Mouse (Mus musculus) gastrocnemius, postnatal 36 days (tissue): ENCODE results near the gene Hoxc4. TPM values are rescaled to one million over a fixed set of nuclear protein-coding genes. Genes with fewer than 3 reads are reported as not detected.

Experiments
- DNase-seq, 2 experiments: peaks; one replicate each; pipeline ENCODE4 v3.0.0; 2022
- intact Hi-C: fragments of 180-260 bp; cut with DNase I; formaldehyde crosslinking; loops from one replicate; pipeline ENCODE4 v1.15.1; 2025
- total RNA-seq, 2 experiments: library from RNA; stranded (reverse); gene quantifications; 2 replicates each; pipeline ENCODE4 v1.2.3; 2021

Hoxc4 gene
- total RNA-seq, 2 experiments from 2014 or later, result 4.1 to 4.2 TPM

DNA sequence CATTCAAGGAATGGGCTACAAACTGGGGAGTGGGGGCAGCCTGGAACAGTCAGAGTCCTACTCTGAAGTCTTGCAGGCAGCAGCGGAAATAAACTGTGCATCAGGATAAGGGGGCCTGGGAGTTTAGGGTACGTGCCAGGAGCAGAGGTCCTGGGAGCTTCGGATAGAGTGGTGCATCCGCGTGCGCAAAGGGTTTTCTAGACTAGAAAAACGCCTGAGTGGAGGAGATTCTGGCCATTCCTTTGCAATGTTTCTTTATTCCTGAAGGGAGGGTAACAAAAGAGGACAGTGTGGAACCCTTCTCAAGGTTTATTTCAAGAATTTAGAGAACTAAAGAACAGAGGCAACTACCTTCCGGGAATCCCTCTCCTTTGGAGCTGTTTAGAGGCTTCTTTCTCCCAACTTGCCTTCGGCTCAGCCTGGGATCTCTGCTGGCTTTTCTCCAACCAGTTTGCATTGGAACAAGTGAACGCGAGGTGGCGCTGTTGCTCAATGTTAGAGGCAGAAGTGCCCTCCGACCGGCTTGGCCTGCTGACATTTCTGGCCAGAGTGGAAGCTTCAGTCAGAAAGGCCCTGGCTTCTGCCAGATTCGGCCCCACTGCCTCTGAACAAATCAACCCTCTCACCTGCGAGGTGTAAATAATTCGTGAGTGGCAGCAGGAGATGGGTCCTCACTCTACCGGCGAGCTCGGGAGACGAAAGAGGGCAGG lies 31.5 kb upstream of the Hoxc4 start:
- DNase-seq, result peak; percentile 91 to 96
- intact Hi-C loops, result loop anchor here (2.0 kb wide), 2 partner anchors 136 to 186 kb away; no protein-coding TSS in a partner anchor

GRCm38 (mm10) chr15:102988078-102988477 lies 30.7 kb upstream of the Hoxc4 start:
- intact Hi-C loops, result no loop called here
- DNase-seq, result no peak

- DNase-seq, result no peak
- intact Hi-C loops, result no loop called here
Observed at GRCm38 (mm10) chr15:102990461-102991397, 28.0 kb upstream of the Hoxc4 start, which contains the start of gene Hoxc8. Gene Hoxc8, plus strand, starts transcription at chr15:102990607.

GRCm38 (mm10) chr15:102991782-102992181 lies 27.0 kb upstream of the Hoxc4 start:
- no peak for DNase-seq
- intact Hi-C loops, result no loop called here

GRCm38 (mm10) chr15:102992206-102992605 lies 26.5 kb upstream of the Hoxc4 start:
- no peak for DNase-seq
- intact Hi-C loops, result no loop called here

DNA sequence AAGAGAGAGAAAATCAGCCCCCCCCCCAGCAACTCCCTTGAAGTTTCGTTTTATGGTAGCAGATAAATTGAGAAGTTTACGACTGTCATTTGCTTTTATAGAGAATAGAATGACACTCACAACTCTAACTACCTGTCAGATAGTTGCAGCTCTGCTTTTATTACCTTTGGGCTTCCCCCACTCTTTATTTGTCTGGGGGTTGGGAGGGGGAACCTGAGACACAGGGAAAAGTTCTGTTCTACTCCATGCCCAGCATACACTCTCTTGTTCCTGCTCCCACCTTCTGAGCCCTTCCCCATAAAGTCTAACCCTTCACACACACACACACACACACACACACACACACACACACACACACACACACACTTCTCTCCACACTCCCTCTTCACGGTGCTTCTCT lies 25.9 kb upstream of the Hoxc4 start:
- intact Hi-C loops, result no loop called here
- no peak for DNase-seq

DNA sequence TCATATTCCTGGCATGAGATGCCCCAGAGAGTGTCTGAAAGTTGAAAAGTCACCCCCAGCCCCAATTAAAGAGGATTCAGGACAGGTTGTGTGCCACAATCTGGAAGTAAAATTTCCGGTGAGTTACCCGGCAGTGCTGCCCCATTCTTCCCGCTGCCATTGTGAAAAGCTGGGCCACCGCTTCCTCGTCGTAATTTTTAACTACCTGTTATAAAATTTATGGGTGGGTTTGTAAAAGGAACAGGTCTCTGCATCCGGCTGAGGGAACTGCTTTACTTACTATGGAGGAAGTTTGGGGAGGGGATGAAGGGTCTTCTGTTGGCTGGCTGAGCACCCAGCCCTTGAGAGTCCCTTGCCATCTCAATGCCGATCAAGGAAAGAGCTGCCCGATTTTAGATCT lies 22.2 kb upstream of the Hoxc4 start:
- DNase-seq, result no peak
- intact Hi-C loops, result no loop called here

DNA sequence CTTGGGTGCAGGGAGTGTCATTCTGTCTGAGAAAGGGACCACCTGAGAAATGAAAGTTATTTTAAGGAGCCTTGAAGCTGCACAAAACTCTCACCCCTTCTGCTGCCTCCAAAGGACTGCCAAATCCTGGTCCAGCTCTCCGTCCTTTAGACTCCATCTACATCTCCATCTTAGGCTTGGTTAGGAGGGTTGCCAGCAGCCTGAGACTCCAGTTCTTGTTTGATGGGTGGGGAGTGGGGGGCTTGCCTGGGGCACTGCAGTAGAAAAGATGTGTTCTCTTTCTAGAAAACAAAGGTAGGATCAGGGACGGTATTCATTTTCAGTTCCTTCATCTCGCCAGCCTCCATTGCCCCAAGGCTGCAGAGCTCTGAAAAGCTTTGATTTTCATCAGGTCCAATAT lies 21.3 kb upstream of the Hoxc4 start:
- no peak for DNase-seq
- intact Hi-C loops, result no loop called here

- DNase-seq, result no peak
- intact Hi-C loops, result no loop called here
Observed at GRCm38 (mm10) chr15:102997939-102998355, 20.8 kb upstream of the Hoxc4 start, which contains the start of gene Hoxc6. Gene Hoxc6, plus strand, starts transcription at chr15:102998257.

DNA sequence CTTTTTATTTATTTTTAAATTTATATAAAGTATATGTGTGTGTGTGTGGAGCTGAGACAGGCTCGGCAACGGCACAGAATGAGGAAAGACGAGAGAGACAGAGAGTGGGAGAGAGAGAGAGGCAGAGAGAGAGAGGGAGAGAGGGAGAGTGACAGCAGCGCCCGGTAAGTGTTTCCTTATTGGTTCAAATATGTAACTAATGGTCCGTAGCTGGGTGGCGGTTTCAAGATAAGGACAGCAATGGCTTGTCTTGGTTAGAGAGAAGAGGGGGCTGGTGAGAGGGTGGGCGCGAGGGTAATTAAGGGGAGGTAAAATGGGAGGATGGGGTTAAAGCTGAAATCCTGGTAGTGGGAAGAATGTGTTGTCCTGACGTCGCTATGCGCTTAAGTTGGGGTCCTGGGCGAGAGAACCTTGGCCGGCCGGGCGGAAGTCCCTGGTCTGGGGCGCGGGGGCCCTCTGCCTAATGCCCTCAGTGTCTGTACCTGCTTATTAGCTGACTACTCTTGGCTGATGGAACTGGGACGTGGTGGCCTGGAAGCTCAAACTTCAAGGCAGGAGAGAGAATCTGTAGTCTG lies 20.0 kb upstream of the Hoxc4 start:
- intact Hi-C loops, result no loop called here
- no peak for DNase-seq

- intact Hi-C loops, result no loop called here
- peak; percentile 84 to 86 for DNase-seq
Observed at GRCm38 (mm10) chr15:102999183-102999831, 19.4 kb upstream of the Hoxc4 start.

DNA sequence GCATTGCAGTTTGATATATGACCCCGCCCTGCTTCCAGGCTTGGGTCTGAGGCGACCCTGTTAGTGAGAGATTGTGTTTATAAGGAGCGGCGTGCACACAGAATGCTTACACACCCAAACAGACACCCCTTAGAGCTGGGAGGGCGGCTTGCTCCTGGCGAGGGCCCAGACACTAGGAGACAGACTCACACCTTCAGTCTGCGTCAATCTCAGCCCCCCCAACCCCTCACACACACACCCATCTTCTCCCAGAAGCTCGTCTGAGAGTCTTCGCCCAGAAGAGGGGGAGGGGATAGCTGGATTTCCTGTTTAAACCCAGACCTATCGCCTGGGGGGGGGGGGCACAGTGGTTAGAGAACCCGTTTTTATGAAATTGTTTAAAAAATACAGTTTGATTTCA lies 18.8 kb upstream of the Hoxc4 start:
- intact Hi-C loops, result no loop called here
- peak in 1 of 2 experiments; percentile 42 for DNase-seq

DNA sequence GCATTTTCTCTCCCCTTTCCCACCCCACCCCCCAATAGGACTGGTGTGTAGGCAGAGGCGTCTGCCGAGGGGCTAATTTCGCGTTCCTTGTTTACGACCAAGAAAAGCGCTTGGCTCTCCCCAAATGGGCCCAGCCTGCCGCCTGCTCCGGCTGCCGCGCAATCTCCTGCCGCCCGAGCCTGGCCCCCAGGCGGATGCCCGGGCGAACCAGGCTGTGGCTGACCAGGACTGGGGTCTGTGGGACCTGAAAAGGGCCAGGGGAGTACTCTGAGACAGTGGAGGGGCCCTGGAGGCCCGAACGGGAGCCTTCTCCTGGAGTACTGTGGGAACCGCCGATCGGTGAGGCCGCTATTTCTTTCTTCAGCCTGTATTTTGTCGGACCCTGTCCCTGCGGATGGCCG lies 18.2 kb upstream of the Hoxc4 start:
- DNase-seq, result peak in 1 of 2 experiments; percentile 59
- intact Hi-C loops, result no loop called here

DNA sequence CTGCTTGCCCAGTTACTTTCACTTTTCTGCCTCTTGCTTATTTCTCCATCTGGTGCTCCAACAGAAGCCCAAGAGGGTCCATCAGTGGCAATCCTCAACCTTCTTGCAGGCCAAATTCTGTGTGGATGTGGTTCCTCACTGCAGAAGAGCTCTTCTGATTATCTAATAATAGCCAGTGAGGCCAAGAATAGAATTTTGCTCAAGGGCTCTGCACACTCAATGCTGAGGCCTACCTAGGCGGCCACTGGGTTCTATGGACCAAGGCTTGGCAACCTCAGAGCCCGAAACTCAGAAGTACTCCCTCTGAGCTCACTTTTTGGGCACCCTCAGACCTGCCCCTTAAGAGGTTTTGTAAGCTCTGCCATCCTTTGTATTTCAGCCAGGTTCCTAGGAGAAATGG lies 17.4 kb upstream of the Hoxc4 start:
- no peak for DNase-seq
- intact Hi-C loops, result no loop called here

GRCm38 (mm10) chr15:103002156-103002555 lies 16.6 kb upstream of the Hoxc4 start:
- peak in 1 of 2 experiments; percentile 44 for DNase-seq
- intact Hi-C loops, result no loop called here

GRCm38 (mm10) chr15:103002821-103003448 lies 15.8 kb upstream of the Hoxc4 start:
- intact Hi-C loops, result no loop called here
- DNase-seq, result no peak

DNA sequence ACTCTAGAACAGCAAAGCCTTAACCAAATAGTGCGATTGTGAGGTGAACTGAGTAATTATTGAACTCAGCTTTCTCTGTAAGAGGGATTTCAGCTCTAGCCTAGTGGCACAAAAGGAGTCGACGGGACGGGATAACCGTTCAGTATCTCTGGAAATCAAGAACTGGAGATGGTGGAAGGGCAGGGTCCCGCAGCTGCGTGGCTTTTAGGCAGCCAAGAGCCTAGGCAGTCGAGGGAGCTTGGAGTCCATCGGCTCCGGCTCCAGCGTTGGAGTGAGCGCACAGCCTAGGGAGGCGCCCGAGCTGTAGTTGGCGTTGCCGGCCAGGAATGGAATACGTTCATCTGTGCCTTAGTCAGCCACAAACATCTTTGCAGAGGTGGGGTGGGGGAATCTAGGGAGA lies 13.4 kb upstream of the Hoxc4 start:
- DNase-seq, result peak; percentile 56 to 59

GRCm38 (mm10) chr15:103005797-103006196 lies 12.9 kb upstream of the Hoxc4 start:
- intact Hi-C loops, result no loop called here
- DNase-seq, result no peak

More for the DNA sequence above, 13.4 kb upstream of the Hoxc4 start:
- intact Hi-C loops, result no loop called here

DNA sequence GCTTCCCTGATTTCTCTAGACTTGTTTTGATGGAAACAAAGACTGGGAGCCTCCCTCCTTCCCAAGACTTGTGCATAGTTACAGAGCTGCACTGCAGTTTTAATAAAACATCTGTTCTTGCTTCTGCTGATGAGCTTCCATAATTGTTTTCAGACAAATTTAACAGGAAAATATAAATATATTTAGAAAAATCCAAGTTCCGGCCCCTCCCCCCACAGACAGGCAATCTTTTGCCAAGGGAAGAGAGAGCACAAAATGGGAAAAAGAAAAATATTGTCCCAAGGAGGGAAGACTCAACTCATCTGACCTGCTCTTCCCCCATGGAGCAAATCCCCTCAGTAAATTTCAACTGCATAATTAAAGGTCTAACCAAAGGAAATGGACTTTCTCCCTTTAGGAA lies 12.4 kb upstream of the Hoxc4 start:
- no peak for DNase-seq
- intact Hi-C loops, result no loop called here
